In genomic region chr4:150266655-150267223, GRCm38 (mm10) we compare ENCODE assay signal across 12 mouse cellular contexts. TPM values are rescaled to one million over a fixed set of nuclear protein-coding genes. Genes with fewer than 3 reads are reported as not detected.
DNase-seq lines count a peak whose midpoint lies in the region; ATAC-seq and TF ChIP-seq lines count a peak whose summit lies in the region.
"Had no signal": no experiment of that assay in that cellular context is flagged by ENCODE, and none has a peak within 500 bp of the region (broad histone marks: within the 10 kb centered on the region; RNA-seq: fewer than 3 reads in every experiment).

No protein-coding gene starts in this region.

- no peak overlapping the region for H3K9ac ChIP-seq in hindbrain, embryonic 15.5 days
- no peak overlapping the region for H3K9ac ChIP-seq in lung, postnatal 0 days (replicated peaks; ENCODE audit: low read depth)
- H3K9ac ChIP-seq in stomach, embryonic 16.5 days (ENCODE audit: low read length) = no peak overlapping the region
- H3K9ac ChIP-seq in forebrain, embryonic 16.5 days (replicated peaks; ENCODE audit: low read depth, low read length) = no peak overlapping the region
- H3K9ac ChIP-seq: liver, embryonic 13.5 days; midbrain, embryonic 12.5 days had no signal

- TF ChIP-seq CTCF in Patski (IDR thresholded peaks at IDR 0.05) = no peak
- no peak for TF ChIP-seq CTCF in lung, postnatal 0 days (IDR thresholded peaks at IDR 0.05)

- H3K27ac ChIP-seq in hindbrain, embryonic 15.5 days (replicated peaks) = peak overlapping the region; percentile 28
- H3K27ac ChIP-seq in hindbrain, embryonic 10.5 days = no peak overlapping the region
- peak overlapping the region; percentile 51 for H3K27ac ChIP-seq in lung, postnatal 0 days (ENCODE audit: low read length)
- H3K27ac ChIP-seq in stomach, embryonic 16.5 days (ENCODE audit: low read length) = no peak overlapping the region
- no peak overlapping the region for H3K27ac ChIP-seq in limb, embryonic 10.5 days
- no peak overlapping the region for H3K27ac ChIP-seq in forebrain, embryonic 16.5 days (ENCODE audit: low read length)
- H3K27ac ChIP-seq: liver, embryonic 13.5 days; midbrain, embryonic 12.5 days had no signal

- no peak for ATAC-seq in hindbrain, embryonic 15.5 days (ENCODE audit: low FRiP score, low read depth)
- peak; percentile 83 for ATAC-seq in Patski
- ATAC-seq in lung, postnatal 0 days = peak; percentile 66
- ATAC-seq in stomach, embryonic 16.5 days (ENCODE audit: insufficient read depth, low FRiP score) = no peak
- no peak for ATAC-seq in forebrain, embryonic 16.5 days
- ATAC-seq: intestine, embryonic 16.5 days had no signal

- peaks cover 9% of the 10 kb centered on the region for H3K4me1 ChIP-seq in hindbrain, embryonic 15.5 days (replicated peaks)
- H3K4me1 ChIP-seq in hindbrain, embryonic 10.5 days (replicated peaks) = peaks cover 11% of the 10 kb centered on the region
- peaks cover 4% of the 10 kb centered on the region; the same call in 1 of the 2 replicates for H3K4me1 ChIP-seq in lung, postnatal 0 days (ENCODE audit: insufficient read depth, low read depth, low read length)
- H3K4me1 ChIP-seq in stomach, embryonic 16.5 days (ENCODE audit: control insufficient read depth, insufficient read depth, low read length) = peaks cover 13% of the 10 kb centered on the region
- H3K4me1 ChIP-seq in limb, embryonic 10.5 days = peaks cover 25% of the 10 kb centered on the region
- no peaks in the 10 kb centered on the region for H3K4me1 ChIP-seq in forebrain, embryonic 16.5 days (replicated peaks; ENCODE audit: control insufficient read depth, insufficient read depth, low read length)

- H3K9me3 ChIP-seq in hindbrain, embryonic 15.5 days = no peaks in the 10 kb centered on the region
- H3K9me3 ChIP-seq in hindbrain, embryonic 10.5 days = no peaks in the 10 kb centered on the region
- H3K9me3 ChIP-seq in lung, postnatal 0 days (ENCODE audit: low read length) = no peaks in the 10 kb centered on the region
- H3K9me3 ChIP-seq in stomach, embryonic 16.5 days (replicated peaks; ENCODE audit: control insufficient read depth, low read length) = no peaks in the 10 kb centered on the region
- H3K9me3 ChIP-seq in limb, embryonic 10.5 days (replicated peaks) = no peaks in the 10 kb centered on the region
- no peaks in the 10 kb centered on the region for H3K9me3 ChIP-seq in forebrain, embryonic 16.5 days (ENCODE audit: control insufficient read depth, low read length)
- H3K9me3 ChIP-seq: liver, embryonic 13.5 days; midbrain, embryonic 12.5 days had no signal

- H3K4me3 ChIP-seq in hindbrain, embryonic 15.5 days = no peak overlapping the region
- H3K4me3 ChIP-seq in hindbrain, embryonic 10.5 days = no peak overlapping the region
- no peak overlapping the region for H3K4me3 ChIP-seq in lung, postnatal 0 days (ENCODE audit: low read depth, low read length)
- no peak overlapping the region for H3K4me3 ChIP-seq in stomach, embryonic 16.5 days (replicated peaks; ENCODE audit: low read length)
- no peak overlapping the region for H3K4me3 ChIP-seq in limb, embryonic 10.5 days
- no peak overlapping the region for H3K4me3 ChIP-seq in forebrain, embryonic 16.5 days (replicated peaks; ENCODE audit: low read length)
- H3K4me3 ChIP-seq: erythroblast, embryonic 14.5 days; liver, embryonic 13.5 days; midbrain, embryonic 12.5 days had no signal

- in situ Hi-C loops in Patski (cut with MboI; ENCODE audit: low pct_unique_long_range_greater_than_20kb) = no loop called here

- POLR2A ChIA-PET in Patski (lab: Charles Lee) = interaction anchor here (1.4 kb wide), 1 partner anchor 14 kb away, joined by 10 read pairs; the partner anchor contains the start of gene Rere

- TF ChIP-seq EP300 in lung, postnatal 0 days (IDR thresholded peaks at IDR 0.05) = 0 out of 2 replicates have a peak, but pooled peaks have one; percentile 48

- CTCF ChIA-PET in Patski (lab: Charles Lee) = interaction anchor here (0.9 to 1.3 kb wide), 2 partner anchors 10 to 196 kb away, joined by 3 to 4 read pairs; no protein-coding TSS in a partner anchor

- H3K27me3 ChIP-seq in hindbrain, embryonic 15.5 days = no peaks in the 10 kb centered on the region
- no peaks in the 10 kb centered on the region for H3K27me3 ChIP-seq in hindbrain, embryonic 10.5 days (ENCODE audit: insufficient read depth, poor library complexity, severe bottlenecking)
- no peaks in the 10 kb centered on the region for H3K27me3 ChIP-seq in Patski
- H3K27me3 ChIP-seq in lung, postnatal 0 days (replicated peaks; ENCODE audit: insufficient read depth, low read length) = no peaks in the 10 kb centered on the region
- H3K27me3 ChIP-seq in stomach, embryonic 16.5 days (ENCODE audit: control insufficient read depth, insufficient read depth, low read length) = no peaks in the 10 kb centered on the region
- H3K27me3 ChIP-seq in limb, embryonic 10.5 days (ENCODE audit: low read depth, poor library complexity, severe bottlenecking) = no peaks in the 10 kb centered on the region
- H3K27me3 ChIP-seq in forebrain, embryonic 16.5 days (replicated peaks; ENCODE audit: control insufficient read depth, insufficient read depth, low read length) = no peaks in the 10 kb centered on the region

- DNase-seq in hindbrain, embryonic 10.5 days (ENCODE audit: low spot score) = no peak
- no peak for DNase-seq in Patski (ENCODE audit: low read depth, low spot score)
- DNase-seq in lung, postnatal 0 days (ENCODE audit: low spot score) = peak; percentile 80
- no peak for DNase-seq in limb, embryonic 10.5 days (ENCODE audit: low spot score)
- DNase-seq: liver, embryonic 13.5 days; right cerebral cortex, postnatal 25 days had no signal

- H3K36me3 ChIP-seq in hindbrain, embryonic 15.5 days = no peaks in the 10 kb centered on the region
- peaks cover 6% of the 10 kb centered on the region; the same call in 1 of the 2 replicates for H3K36me3 ChIP-seq in hindbrain, embryonic 10.5 days
- H3K36me3 ChIP-seq in lung, postnatal 0 days (ENCODE audit: insufficient read depth, low read length) = no peaks in the 10 kb centered on the region
- H3K36me3 ChIP-seq in stomach, embryonic 16.5 days (ENCODE audit: control insufficient read depth, insufficient read depth, low read length) = no peaks in the 10 kb centered on the region
- peaks cover 20% of the 10 kb centered on the region for H3K36me3 ChIP-seq in limb, embryonic 10.5 days
- H3K36me3 ChIP-seq in forebrain, embryonic 16.5 days (ENCODE audit: control insufficient read depth, insufficient read depth) = no peaks in the 10 kb centered on the region
- H3K36me3 ChIP-seq: liver, embryonic 13.5 days; midbrain, embryonic 12.5 days had no signal

- 50% methylated on average over 21 of the region's 21 CpGs for WGBS in hindbrain, embryonic 15.5 days
- 85% methylated on average over 21 of the region's 21 CpGs for WGBS in hindbrain, embryonic 10.5 days
- WGBS in lung, postnatal 0 days = 43% methylated on average over 21 of the region's 21 CpGs
- 53% methylated on average over 21 of the region's 21 CpGs for WGBS in stomach, embryonic 16.5 days
- WGBS in limb, embryonic 10.5 days = 77% methylated on average over 21 of the region's 21 CpGs
- 78% methylated on average over 21 of the region's 21 CpGs for WGBS in forebrain, embryonic 16.5 days

- H3K4me2 ChIP-seq in hindbrain, embryonic 15.5 days = peak overlapping the region; percentile 31
- H3K4me2 ChIP-seq in lung, postnatal 0 days (replicated peaks; ENCODE audit: low read depth, low read length) = no peak overlapping the region
- peak overlapping the region; percentile 20; the same call in 1 of the 2 replicates for H3K4me2 ChIP-seq in stomach, embryonic 16.5 days (ENCODE audit: low read depth, low read length)
- H3K4me2 ChIP-seq in forebrain, embryonic 16.5 days (ENCODE audit: low read length) = no peak overlapping the region
- H3K4me2 ChIP-seq: liver, embryonic 13.5 days; midbrain, embryonic 12.5 days had no signal

RNA-seq across cellular contexts. Expression of gene Rere, which starts 14.7 kb away (rescaled TPM):
- 32.5 and 33.8 TPM in 2 replicates for polyA plus RNA-seq in hindbrain, embryonic 15.5 days (2015; fragmentation: Nextera tagmentation; extraction: Ambion mirVana)
- polyA plus RNA-seq in hindbrain, embryonic 10.5 days (2016; fragmentation: Nextera tagmentation; extraction: Ambion mirVana) = 29.4 and 40.4 TPM in 2 replicates
- polyA plus RNA-seq in Patski (2021) = 155 TPM
- polyA plus RNA-seq in lung, postnatal 0 days (2015; fragmentation: Nextera tagmentation; extraction: Ambion mirVana) = 15.7 and 16.0 TPM in 2 replicates
- 19.4 and 23.1 TPM in 2 replicates for polyA plus RNA-seq in stomach, embryonic 16.5 days (2015; fragmentation: Nextera tagmentation; extraction: Ambion mirVana)
- polyA plus RNA-seq in limb, embryonic 10.5 days (2016; fragmentation: Nextera tagmentation; extraction: Ambion mirVana) = 34.0 and 40.3 TPM in 2 replicates
- 25.2 and 34.5 TPM in 2 replicates for polyA plus RNA-seq in forebrain, embryonic 16.5 days (2015; fragmentation: Nextera tagmentation; extraction: Ambion mirVana)

RNA-seq across cellular contexts. Expression of gene Eno1, which starts 30.2 kb away (rescaled TPM):
- polyA plus RNA-seq in hindbrain, embryonic 15.5 days (2015; fragmentation: Nextera tagmentation; extraction: Ambion mirVana) = 1,126 and 1,158 TPM in 2 replicates
- 2,517 and 3,327 TPM in 2 replicates for polyA plus RNA-seq in hindbrain, embryonic 10.5 days (2016; fragmentation: Nextera tagmentation; extraction: Ambion mirVana)
- polyA plus RNA-seq in Patski (2021) = 47.1 TPM
- polyA plus RNA-seq in lung, postnatal 0 days (2015; fragmentation: Nextera tagmentation; extraction: Ambion mirVana) = 305 and 319 TPM in 2 replicates
- 1,435 and 1,468 TPM in 2 replicates for polyA plus RNA-seq in stomach, embryonic 16.5 days (2015; fragmentation: Nextera tagmentation; extraction: Ambion mirVana)
- 3,103 and 4,103 TPM in 2 replicates for polyA plus RNA-seq in limb, embryonic 10.5 days (2016; fragmentation: Nextera tagmentation; extraction: Ambion mirVana)
- polyA plus RNA-seq in forebrain, embryonic 16.5 days (2015; fragmentation: Nextera tagmentation; extraction: Ambion mirVana) = 979 and 980 TPM in 2 replicates

Comparison
In these comparisons a context has a peak if more than half of its experiments do, and no peak if none do; other contexts are left out.
1. H3K27ac ChIP-seq: peak in hindbrain, embryonic 15.5 days (single experiment) and lung, postnatal 0 days (single experiment); none in hindbrain, embryonic 10.5 days (single experiment), stomach, embryonic 16.5 days (single experiment), limb, embryonic 10.5 days (single experiment) and forebrain, embryonic 16.5 days (single experiment).
2. ATAC-seq: peak in Patski (single experiment) and lung, postnatal 0 days (single experiment); none in hindbrain, embryonic 15.5 days (single experiment), stomach, embryonic 16.5 days (single experiment) and forebrain, embryonic 16.5 days (single experiment).
3. H3K4me2 ChIP-seq: peak in hindbrain, embryonic 15.5 days (single experiment) and stomach, embryonic 16.5 days (single experiment); none in lung, postnatal 0 days (single experiment) and forebrain, embryonic 16.5 days (single experiment).